Mouse (Mus musculus) E14TG2a.4 (cell line): ENCODE measurements around the gene Ppp1r1c.
"Not testable (repeated sequence)": the region's sequence is repeated elsewhere in the genome, so short reads cannot be mapped to it uniquely, and the experiment has no call there.

Experiments used
- H3K27me3 ChIP-seq: 2 replicates; pipeline ENCODE4 v1.6.1; 2014; ENCODE audit warnings: low read length, control low read depth; ENCODE audit not compliant: insufficient read depth
- H3K36me3 ChIP-seq: 2 replicates; pipeline ENCODE4 v1.6.1; 2014; ENCODE audit warnings: low read length, control low read depth; ENCODE audit not compliant: insufficient read depth
- H3K4me1 ChIP-seq: replicated peaks from 2 replicates; pipeline ENCODE4 v1.6.1; 2014; ENCODE audit warnings: low read depth, low read length, control low read depth
- H3K4me3 ChIP-seq: replicated peaks from 2 replicates; pipeline ENCODE4 v1.5.1; 2014; ENCODE audit warnings: mild to moderate bottlenecking, low read length
- H3K9me3 ChIP-seq: 2 replicates; pipeline ENCODE4 v1.6.1; 2014; ENCODE audit warnings: low read length, control low read depth
- CTCF ChIP-seq: conservative IDR thresholded peaks from 2 replicates; pipeline ENCODE4 v1.5.1; 2014; ENCODE audit warnings: low read length
- NANOG ChIP-seq: IDR thresholded peaks from 2 replicates; pipeline ENCODE4 v1.6.1; 2014; ENCODE audit warnings: borderline replicate concordance, low read length, mixed read lengths
- POU5F1 ChIP-seq: IDR thresholded peaks from 2 replicates; pipeline ENCODE4 v1.6.1; 2014; ENCODE audit warnings: low read length, borderline replicate concordance

The Ppp1r1c gene

DNA sequence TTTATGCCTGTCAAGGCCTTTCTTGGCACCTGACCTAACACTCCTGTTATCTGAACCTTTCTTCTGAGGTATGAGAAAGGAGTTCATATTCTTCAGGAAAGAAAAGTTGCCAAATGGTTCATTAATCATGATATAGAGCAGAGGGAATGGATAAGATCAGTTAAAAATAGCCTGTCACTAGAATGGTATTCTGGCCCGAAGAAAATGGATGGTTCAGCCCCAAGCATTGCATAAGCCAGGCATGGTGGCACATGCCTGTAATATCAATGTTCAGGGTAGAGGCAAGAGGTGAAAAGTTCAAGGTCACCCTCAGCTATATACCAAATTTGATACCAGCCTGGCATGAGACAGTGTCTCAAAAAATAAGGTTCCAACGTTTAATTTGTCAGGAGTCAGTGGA, 85.6 kb downstream of the Ppp1r1c start:
- Histone ChIP-seq H3K9me3 (0 out of 2 replicates have a peak, but pooled peaks cover 4% of the 10 kb centered on the region), H3K36me3 (no peaks in the 10 kb centered on the region), H3K4me3 (no peak overlapping the region), H3K27me3 (no peaks in the 10 kb centered on the region), H3K4me1 (no peaks in the 10 kb centered on the region)
- TF ChIP-seq NANOG (no peak), POU5F1 (no peak), CTCF (no peak)

DNA sequence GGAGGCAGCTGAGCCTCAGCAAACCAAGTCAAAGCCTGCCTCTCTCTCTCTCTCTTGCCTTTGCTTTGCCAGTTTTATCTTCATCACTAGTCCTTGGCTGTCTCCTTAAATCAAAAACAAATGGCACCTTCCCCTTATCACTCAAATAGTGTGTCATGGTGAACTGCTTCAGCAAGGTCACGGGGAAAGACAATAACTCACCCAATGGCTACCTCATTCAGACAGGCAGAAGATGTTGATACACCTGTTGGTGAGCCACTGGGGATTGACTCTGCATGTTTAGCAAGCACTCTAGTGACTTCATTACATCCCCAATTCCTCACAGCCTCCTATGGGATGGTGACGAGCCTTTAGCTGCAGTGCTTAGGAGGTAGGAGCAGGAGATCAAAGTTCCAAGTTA, 89.9 kb downstream of the Ppp1r1c start:
- 0 out of 2 replicates have a peak, but pooled peaks cover 4% of the 10 kb centered on the region for H3K9me3 ChIP-seq
- H3K4me1 ChIP-seq = no peaks in the 10 kb centered on the region
- no peaks in the 10 kb centered on the region for H3K27me3 ChIP-seq
- TF ChIP-seq CTCF (no peak), POU5F1 (no peak), NANOG (no peak)
- H3K4me3 ChIP-seq = no peak overlapping the region
- H3K36me3 ChIP-seq = no peaks in the 10 kb centered on the region

DNA sequence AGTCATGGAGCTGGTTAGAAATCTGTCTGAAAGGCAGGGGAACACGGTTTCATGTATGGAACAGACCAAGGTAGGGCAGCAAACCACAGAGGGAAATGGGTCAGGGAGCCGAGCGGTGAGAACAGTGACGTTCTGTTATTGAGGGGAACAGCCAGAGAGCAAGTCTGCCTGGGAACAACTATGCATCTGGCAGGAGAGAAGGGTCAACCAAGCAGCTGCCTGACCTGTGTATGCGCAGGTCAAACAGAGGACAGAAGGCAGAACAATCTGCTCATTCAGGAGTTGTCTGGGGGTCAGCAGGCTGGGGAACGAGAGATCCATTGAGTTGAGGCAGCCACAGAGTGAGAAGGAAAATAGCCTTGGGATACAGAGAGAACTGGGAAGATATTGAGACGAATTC, 91.0 kb downstream of the Ppp1r1c start:
- H3K36me3 ChIP-seq = no peaks in the 10 kb centered on the region
- TF ChIP-seq NANOG (no peak), CTCF (no peak), POU5F1 (no peak)
- no peak overlapping the region for H3K4me3 ChIP-seq

DNA sequence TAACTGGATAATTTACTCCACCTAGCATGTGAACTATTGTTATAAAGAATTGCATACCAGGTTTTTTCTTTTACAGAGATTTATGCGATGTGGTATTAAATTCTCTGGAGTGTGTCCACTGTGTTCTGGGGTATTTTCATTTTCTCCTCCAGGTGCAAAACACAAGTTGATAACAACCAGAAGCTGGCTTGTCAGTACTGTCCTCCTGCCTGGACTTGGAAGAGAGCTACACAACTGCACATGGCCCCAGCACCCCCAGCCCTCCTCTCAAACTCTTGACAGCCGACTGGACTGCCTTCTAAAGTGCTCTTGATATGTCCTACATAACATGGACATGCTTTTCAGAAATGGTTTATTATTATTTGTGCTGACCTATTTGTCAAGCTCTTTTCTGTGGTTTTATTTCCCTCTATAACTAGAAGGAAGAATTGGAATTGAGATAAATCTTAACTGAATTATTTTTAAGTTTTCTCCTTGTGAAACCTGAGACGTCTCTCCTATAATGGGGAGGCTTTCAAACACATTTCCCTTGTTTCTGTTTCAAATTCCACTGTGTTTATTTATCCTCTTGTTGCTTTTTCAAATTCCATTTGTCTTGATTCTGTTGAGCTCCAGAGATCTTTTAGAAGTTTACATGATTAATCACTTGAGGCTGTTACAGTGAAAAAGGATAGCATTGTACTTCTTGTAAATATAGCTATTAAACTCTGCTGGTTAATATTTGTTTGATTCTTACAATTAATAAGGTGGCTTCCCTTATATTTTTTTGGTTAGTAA, 108.3 kb downstream of the Ppp1r1c start:
- no peaks in the 10 kb centered on the region for H3K4me1 ChIP-seq
- H3K27me3 ChIP-seq = no peaks in the 10 kb centered on the region
- peaks cover 8% of the 10 kb centered on the region; the same call in 1 of the 2 replicates for H3K9me3 ChIP-seq
- no peak overlapping the region for H3K4me3 ChIP-seq
- H3K36me3 ChIP-seq = no peaks in the 10 kb centered on the region
- TF ChIP-seq CTCF (no peak), NANOG (no peak), POU5F1 (no peak)

More for the DNA sequence above, 91.0 kb downstream of the Ppp1r1c start:
- no peaks in the 10 kb centered on the region for H3K27me3 ChIP-seq
- no peaks in the 10 kb centered on the region for H3K4me1 ChIP-seq
- 0 out of 2 replicates have a peak, but pooled peaks cover 4% of the 10 kb centered on the region for H3K9me3 ChIP-seq

DNA sequence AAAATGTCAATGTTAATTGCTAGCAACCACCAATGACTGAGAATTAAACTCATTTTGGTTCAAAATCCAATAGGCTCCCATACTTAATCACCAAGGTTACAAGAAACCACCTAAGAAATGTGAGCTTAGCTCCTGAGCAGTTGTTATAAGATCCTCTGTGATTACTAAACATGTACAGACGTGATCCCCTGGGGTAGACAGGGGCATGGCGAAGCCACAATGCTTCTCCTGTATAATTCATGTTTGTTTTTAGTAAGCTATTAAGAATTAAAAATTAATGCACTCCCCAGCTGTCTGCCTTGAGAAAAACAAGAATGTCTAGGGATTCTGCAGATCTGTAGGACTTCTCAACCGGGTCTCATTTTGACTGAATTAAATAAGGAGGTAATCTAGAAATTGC, 112.0 kb downstream of the Ppp1r1c start:
- TF ChIP-seq POU5F1 = no peak
- no peak for TF ChIP-seq CTCF
- TF ChIP-seq NANOG = no peak
- H3K27me3 ChIP-seq = no peaks in the 10 kb centered on the region
- no peak overlapping the region for H3K4me3 ChIP-seq
- H3K4me1 ChIP-seq = no peaks in the 10 kb centered on the region
- peaks cover 8% of the 10 kb centered on the region; the same call in 1 of the 2 replicates for H3K9me3 ChIP-seq
- no peaks in the 10 kb centered on the region for H3K36me3 ChIP-seq

DNA sequence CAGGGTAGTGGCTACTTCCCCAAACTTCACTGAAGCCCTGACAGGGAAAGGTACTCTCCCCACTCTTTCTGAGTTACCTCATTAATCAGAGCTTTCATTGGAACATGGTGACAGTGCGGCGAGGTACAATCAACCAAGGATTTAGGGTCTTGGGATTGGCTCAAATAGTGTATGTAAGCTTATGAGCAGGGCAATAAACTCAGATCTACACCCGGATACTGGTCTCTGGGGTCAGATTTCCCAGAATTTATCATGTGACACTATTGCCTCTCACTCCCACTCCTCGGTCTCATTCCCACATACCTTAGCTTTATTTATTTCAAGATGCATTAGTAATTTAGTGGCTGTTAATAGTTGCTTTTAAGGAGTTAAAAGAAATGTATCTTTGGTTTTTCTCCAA, 118.3 kb downstream of the Ppp1r1c start:
- H3K4me3 ChIP-seq = no peak overlapping the region
- no peaks in the 10 kb centered on the region for H3K27me3 ChIP-seq
- no peaks in the 10 kb centered on the region for H3K36me3 ChIP-seq
- no peaks in the 10 kb centered on the region for H3K4me1 ChIP-seq
- TF ChIP-seq NANOG = no peak
- no peak for TF ChIP-seq CTCF
- no peak for TF ChIP-seq POU5F1
- no peaks in the 10 kb centered on the region for H3K9me3 ChIP-seq

DNA sequence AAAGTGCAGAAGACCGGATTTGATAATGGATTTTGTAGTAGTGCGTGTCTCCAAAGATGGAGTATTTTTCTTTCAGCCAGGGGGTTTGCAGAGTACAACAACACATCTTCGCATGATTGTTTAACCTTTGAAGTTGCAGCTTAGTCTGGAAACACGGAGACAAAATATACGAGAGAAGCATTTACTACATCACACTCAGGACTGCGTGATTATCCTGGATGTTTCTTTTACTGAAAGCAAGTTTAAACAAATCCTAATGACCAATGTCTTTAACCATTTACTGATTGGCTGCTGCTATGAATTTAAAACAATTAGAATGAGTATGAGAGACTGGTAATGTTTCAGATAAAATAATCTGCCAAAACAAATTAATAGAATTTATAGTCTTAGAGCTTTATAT, 131.5 kb downstream of the Ppp1r1c start:
- no peaks in the 10 kb centered on the region for H3K4me1 ChIP-seq
- TF ChIP-seq CTCF (no peak), NANOG (no peak), POU5F1 (no peak)

DNA sequence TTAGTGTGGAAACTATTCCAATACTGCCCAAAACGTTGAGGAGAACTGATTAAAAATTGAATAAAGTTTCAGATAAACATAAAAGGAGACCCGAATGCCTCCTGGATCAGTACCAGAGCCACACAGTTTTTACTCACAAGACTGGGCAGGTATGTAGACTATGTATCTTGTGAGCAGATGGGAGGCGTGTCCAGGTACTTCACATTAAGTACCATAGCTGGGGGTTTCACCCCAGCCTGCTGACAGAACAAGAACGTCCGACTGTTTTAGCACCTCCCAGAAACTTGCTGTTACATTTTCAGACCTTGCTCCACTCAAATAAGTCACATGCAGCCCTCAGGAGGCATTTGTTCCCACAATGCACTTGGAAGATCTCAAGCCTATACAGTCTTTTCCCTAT, 131.9 kb downstream of the Ppp1r1c start:
- Histone ChIP-seq H3K27me3 (no peaks in the 10 kb centered on the region), H3K4me1 (no peaks in the 10 kb centered on the region), H3K9me3 (no peaks in the 10 kb centered on the region), H3K36me3 (no peaks in the 10 kb centered on the region), H3K4me3 (no peak overlapping the region)
- TF ChIP-seq POU5F1 (no peak), NANOG (no peak), CTCF (no peak)

More for the DNA sequence above, 131.5 kb downstream of the Ppp1r1c start:
- no peak overlapping the region for H3K4me3 ChIP-seq
- H3K36me3 ChIP-seq = no peaks in the 10 kb centered on the region
- H3K9me3 ChIP-seq = no peaks in the 10 kb centered on the region
- no peaks in the 10 kb centered on the region for H3K27me3 ChIP-seq

DNA sequence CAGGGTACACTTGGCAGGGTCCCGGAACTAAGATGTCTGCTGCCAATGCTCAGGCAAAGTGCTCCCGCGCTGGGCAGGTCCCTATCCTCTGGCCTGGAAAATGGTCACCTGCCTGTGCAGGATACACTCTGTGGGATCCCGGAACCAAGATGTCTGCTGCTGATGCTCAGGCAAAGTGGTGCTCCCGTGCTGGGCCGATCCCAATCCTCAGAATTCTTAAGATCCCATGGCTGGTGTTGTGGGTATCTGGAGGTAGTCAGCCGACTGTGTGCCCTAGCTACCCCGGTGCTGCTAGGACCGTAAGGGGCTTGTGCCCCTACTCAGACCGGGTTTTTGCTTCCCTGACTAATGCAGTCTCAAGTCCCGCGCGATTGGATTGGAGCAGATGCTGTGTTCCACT, 139.8 kb downstream of the Ppp1r1c start:
- H3K4me3 ChIP-seq = peak overlapping the region; percentile 73
- H3K27me3 ChIP-seq, H3K36me3 ChIP-seq, H3K9me3 ChIP-seq, H3K4me1 ChIP-seq: not testable (repeated sequence)
